Mouse (Mus musculus): Measurements from ENCODE around the gene Timm17b. TPM values are rescaled to one million over a fixed set of nuclear protein-coding genes. Genes with fewer than 3 reads are reported as not detected.
A peak's percentile ranks its signal among the peaks of the same experiment; 100 is the strongest.

Timm17b gene
- total RNA-seq, 2 experiments from 2014 or later: 88.3 to 94.3 TPM

- DNase-seq: peak; percentile 15
Observed at GRCm38 (mm10) chrX:7919601-7920383, 20.6 kb downstream of the Timm17b start, which contains the start of gene Pcsk1n. Gene Pcsk1n, plus strand, starts transcription at chrX:7919822.

GRCm38 (mm10) chrX:7922032-7922431 is 22.9 kb downstream of the Timm17b start:
- no peak for DNase-seq

GRCm38 (mm10) chrX:7926266-7926665 is 27.1 kb downstream of the Timm17b start:
- no peak for DNase-seq

- DNase-seq: no peak
Observed at GRCm38 (mm10) chrX:7927116-7927515, 28.0 kb downstream of the Timm17b start.

- DNase-seq: no peak
Observed at GRCm38 (mm10) chrX:7928270-7928790, 29.2 kb downstream of the Timm17b start, which contains the start of gene Eras. Gene Eras, minus strand, starts transcription at chrX:7928607.

- no peak for DNase-seq
Observed at GRCm38 (mm10) chrX:7936874-7937273, 37.7 kb downstream of the Timm17b start.

DNA sequence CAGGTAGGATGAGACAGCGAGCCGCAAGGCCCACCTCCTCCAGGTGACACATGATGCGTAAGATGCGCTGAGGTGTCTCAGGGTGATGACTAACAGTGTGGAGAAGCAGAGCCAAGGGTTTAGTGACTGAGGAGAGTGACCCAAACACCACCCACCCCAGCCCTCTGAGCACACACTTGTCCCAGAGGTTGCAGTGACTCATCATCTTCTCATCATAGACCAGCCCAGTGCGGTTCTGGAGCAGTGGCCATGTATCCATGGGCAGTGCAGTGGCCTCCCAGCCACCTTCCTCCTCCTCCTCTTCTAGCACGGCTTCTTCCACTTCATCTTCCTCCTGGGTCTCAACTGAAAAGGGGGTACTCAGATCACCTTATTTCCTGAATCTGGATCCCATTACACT is 38.5 kb downstream of the Timm17b start:
- no peak for DNase-seq

GRCm38 (mm10) chrX:7945618-7946017 is 46.5 kb downstream of the Timm17b start:
- DNase-seq: no peak

DNA sequence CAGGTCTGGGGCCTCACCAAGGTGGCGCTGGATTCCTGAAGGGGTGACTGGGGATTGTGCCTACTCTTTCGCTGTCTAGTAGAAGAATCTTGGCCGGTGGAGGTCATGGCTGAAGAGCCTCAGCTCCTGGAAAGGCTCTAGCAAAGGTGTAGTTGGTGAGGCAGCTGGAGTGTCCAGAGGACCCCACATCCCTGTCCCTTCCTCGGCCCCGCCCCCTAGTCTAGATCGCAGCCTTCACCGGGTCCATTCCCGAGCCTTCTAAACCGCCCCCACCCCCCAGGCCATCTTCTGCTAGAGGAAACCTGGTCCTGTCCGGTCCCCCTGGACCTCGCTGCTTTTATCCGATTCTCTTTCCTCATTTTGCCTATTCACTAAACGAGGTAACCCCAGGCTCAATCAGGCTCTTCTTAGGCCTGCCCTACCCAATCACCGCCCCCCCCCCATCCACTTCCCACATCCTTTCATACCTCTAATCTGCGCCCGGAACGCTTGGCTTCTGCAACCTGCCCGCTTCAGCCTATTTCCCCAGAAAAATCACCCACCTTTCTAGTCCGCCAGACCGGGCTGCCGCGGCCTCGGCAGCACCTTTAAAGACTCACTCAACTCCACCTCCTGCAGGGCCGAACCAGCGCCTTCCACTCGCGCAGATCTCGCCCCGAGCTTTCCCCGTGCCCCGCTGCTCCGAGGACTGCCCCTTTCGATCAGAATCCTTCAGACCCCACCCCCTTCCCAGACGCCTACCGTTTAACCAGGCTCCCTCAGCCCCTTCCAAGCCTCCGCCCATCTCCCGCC is 48.1 kb downstream of the Timm17b start, which contains the start of gene Hdac6:
Gene Hdac6 (minus strand): TSS at position 782 of the 792 bp plus-strand sequence.
- peak; percentile 9 for DNase-seq

DNA sequence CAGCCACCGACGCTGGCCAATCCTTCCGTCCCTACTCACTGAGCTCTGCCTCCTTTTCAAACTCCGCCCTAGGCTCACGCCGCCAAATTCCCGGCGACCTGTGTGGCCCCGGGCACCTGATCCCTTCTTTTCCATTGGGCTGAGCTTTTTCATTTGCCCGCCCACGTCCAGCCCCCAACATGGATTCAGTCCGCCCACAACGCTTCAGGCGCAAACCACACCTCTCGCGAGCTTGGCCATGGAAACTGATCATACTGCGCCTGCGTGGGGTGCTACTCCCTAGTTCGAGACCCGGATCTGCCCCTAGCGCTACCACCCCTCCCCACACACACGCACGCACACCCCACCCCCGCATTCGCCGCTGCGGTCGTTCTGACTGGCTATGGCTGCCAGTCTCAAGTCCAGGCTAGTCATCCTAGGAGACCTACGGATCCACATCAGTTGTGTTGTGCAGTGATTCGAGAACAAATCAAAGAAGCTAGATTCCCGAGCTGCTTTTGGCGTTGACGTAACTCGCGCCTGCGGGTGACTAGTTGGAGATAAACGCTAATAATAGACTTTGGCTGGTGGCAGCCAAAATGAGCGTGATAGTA is 48.8 kb downstream of the Timm17b start:
- DNase-seq: peak; percentile 91

DNA sequence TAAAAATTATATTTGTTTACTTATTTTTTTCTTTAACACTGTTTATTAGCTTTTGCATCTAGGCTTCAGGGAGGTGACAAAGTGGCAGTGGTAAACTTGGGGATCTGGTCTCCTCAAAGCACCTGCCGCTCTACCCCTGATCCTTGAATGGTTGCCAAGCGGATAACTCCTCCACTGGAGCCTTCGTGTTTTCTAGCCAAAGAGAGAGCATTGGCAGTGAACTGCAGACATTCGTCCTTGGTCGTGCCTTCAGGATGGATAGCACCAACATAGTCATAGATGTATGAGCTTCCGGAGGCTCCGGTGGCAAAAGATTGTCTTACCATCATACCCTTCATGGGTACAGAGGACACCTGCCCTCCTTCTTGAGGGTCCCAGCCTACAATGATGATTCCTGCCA is 50.9 kb downstream of the Timm17b start:
- DNase-seq: peak; percentile 31

Other genes starting within 250 kb of the Timm17b start
- gene Prickle3, start 242.1 kb upstream of the Timm17b start, total RNA-seq (2021): 10 to 100 TPM in 1 of 2 experiments, 1 to 10 TPM in 1; 9.2 to 18.0 TPM
- gene Plp2, start 228.0 kb upstream of the Timm17b start, total RNA-seq (2021): 10 to 100 TPM; 71.5 to 72.6 TPM
- gene Magix, start 218.1 kb upstream of the Timm17b start, total RNA-seq (2021): 1 to 10 TPM; 5.3 to 5.8 TPM
- gene Gpkow, start 202.2 kb upstream of the Timm17b start, total RNA-seq (2021): 10 to 100 TPM; 38.0 to 40.1 TPM
- gene Wdr45, start 185.0 kb upstream of the Timm17b start, total RNA-seq (2021): 10 to 100 TPM; 57.2 to 57.5 TPM
- not detected for gene Gm45208, start 177.1 kb upstream of the Timm17b start, total RNA-seq (2021)
- 10 to 100 TPM; 12.3 to 13.9 TPM for gene Praf2, start 170.9 kb upstream of the Timm17b start, total RNA-seq (2021)
- 1 to 10 TPM; 5.2 to 6.9 TPM for gene Ccdc120, start 148.5 kb upstream of the Timm17b start, total RNA-seq (2021)
- 10 to 100 TPM; 35.7 to 39.3 TPM for gene Tfe3, start 136.8 kb upstream of the Timm17b start, total RNA-seq (2021)
- 10 to 100 TPM; 34.2 to 48.2 TPM for gene Gripap1, start 109.6 kb upstream of the Timm17b start, total RNA-seq (2021)
- gene Kcnd1, start 77.1 kb upstream of the Timm17b start, total RNA-seq (2021): 1 to 10 TPM; 1.2 to 2.1 TPM
- gene Otud5, start 58.0 kb upstream of the Timm17b start, total RNA-seq (2021): 10 to 100 TPM; 49.6 to 54.7 TPM
- 1 to 10 TPM; 6.2 to 9.2 TPM for gene Pim2, start 21.1 kb upstream of the Timm17b start, total RNA-seq (2021)
- 10 to 100 TPM; 23.2 to 27.0 TPM for gene Slc35a2, start 15.3 kb upstream of the Timm17b start, total RNA-seq (2021)
- gene Pqbp1, start 88 bp upstream of the Timm17b start, total RNA-seq (2021): 10 to 100 TPM; 66.3 to 79.2 TPM
- gene Gm10491, start 8.5 kb downstream of the Timm17b start, total RNA-seq (2021): not detected
- not detected for gene Gm10490, start 10.2 kb downstream of the Timm17b start, total RNA-seq (2021)
- gene Pcsk1n, start 20.5 kb downstream of the Timm17b start, total RNA-seq (2021): 10 to 100 TPM; 37.3 to 41.2 TPM
- gene Eras, start 29.2 kb downstream of the Timm17b start, total RNA-seq (2021): not detected
- gene Hdac6, start 48.5 kb downstream of the Timm17b start, total RNA-seq (2021): 10 to 100 TPM; 17.9 to 19.2 TPM
- 1 to 10 TPM; 1.2 to 2.5 TPM for gene Gata1, start 78.7 kb downstream of the Timm17b start, total RNA-seq (2021)
- under 1 TPM in 1 of 2 experiments, not detected in 1; 0.84 TPM for gene Glod5, start 119.1 kb downstream of the Timm17b start, total RNA-seq (2021)
- 10 to 100 TPM; 14.6 to 18.7 TPM for gene Suv39h1, start 175.4 kb downstream of the Timm17b start, total RNA-seq (2021)
- 1 to 10 TPM; 3.8 to 4.5 TPM for gene Was, start 191.1 kb downstream of the Timm17b start, total RNA-seq (2021)
- 10 to 100 TPM; 40.7 to 54.9 TPM for gene Wdr13, start 233.5 kb downstream of the Timm17b start, total RNA-seq (2021)
- gene Rbm3, start 246.5 kb downstream of the Timm17b start, total RNA-seq (2021): 100 to 1,000 TPM; 312 to 347 TPM

Measured in adrenal gland, postnatal 10 days (tissue).